Comparison of ENCODE assay signal across 27 mouse cellular contexts in the genomic region with DNA sequence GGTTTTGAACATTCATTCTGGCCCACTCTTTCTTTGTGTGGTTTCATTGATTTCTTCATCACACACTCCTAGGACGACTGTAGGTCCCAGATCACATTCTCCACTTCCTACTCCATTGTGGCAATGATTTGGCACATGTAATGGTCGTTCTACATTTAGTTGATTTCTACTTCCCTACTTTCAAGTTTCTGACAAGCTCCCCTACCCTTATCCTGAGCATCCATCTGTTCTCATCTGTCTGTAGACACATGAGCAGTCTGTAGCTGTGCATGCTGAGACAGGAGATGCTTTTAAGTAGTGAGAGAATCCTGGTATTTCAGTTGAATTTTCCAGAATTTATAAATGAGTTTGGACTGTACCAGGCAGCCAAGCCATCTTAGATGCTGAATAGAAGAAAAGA.
A peak's percentile ranks its signal among the peaks of the same experiment; 100 is the strongest.
DNase-seq lines count a peak whose midpoint lies in the region; ATAC-seq and TF ChIP-seq lines count a peak whose summit lies in the region.
"Had no signal": no experiment of that assay in that cellular context is flagged by ENCODE, and none has a peak within 500 bp of the region (broad histone marks: within the 10 kb centered on the region; RNA-seq: fewer than 3 reads in every experiment).

No protein-coding gene starts in this region.

- ATAC-seq in common myeloid progenitor, adult 5-6 weeks (replicated peaks; ENCODE audit: low read depth, poor library complexity, severe bottlenecking), result 0 out of 2 replicates have a peak, but pooled peaks have one; percentile 11
- no peak for ATAC-seq in midbrain, embryonic 15.5 days (replicated peaks)
- ATAC-seq: activated CD4-positive, CD25-positive, alpha-beta regulatory T cell, adult 4 months; CD4-positive, CD25-positive, alpha-beta regulatory T cell, adult 4 months; forebrain, embryonic 14.5 days; forebrain, embryonic 16.5 days; Patski had no signal

- no peaks in the 10 kb centered on the region for H3K79me2 ChIP-seq in MEL (ENCODE audit: control insufficient read depth, insufficient read depth, low read length, poor library complexity)

- peaks cover 3 to 5% of the 10 kb centered on the region in 2 experiments; a peak in 2 of 4 replicates for H3K4me1 ChIP-seq in MEL (ENCODE audit: control insufficient read depth in 1 of 2, insufficient read depth in 2 of 2, low read length in 2 of 2)
- no peaks in the 10 kb centered on the region for H3K4me1 ChIP-seq in hindbrain, embryonic 10.5 days (replicated peaks)
- no peaks in the 10 kb centered on the region for H3K4me1 ChIP-seq in midbrain, embryonic 15.5 days
- H3K4me1 ChIP-seq: embryonic facial prominence, embryonic 13.5 days; embryonic facial prominence, embryonic 15.5 days; forebrain, embryonic 10.5 days; forebrain, embryonic 12.5 days had no signal

- no peak overlapping the region for H3K4me2 ChIP-seq in midbrain, embryonic 15.5 days
- H3K4me2 ChIP-seq: embryonic facial prominence, embryonic 13.5 days; embryonic facial prominence, embryonic 15.5 days; forebrain, embryonic 12.5 days had no signal

- no peaks in the 10 kb centered on the region for H3K9me3 ChIP-seq in MEL (replicated peaks; ENCODE audit: insufficient read depth, low read length)
- no peaks in the 10 kb centered on the region for H3K9me3 ChIP-seq in hindbrain, embryonic 10.5 days
- H3K9me3 ChIP-seq in midbrain, embryonic 15.5 days, result no peaks in the 10 kb centered on the region
- H3K9me3 ChIP-seq: embryonic facial prominence, embryonic 13.5 days; embryonic facial prominence, embryonic 15.5 days; forebrain, embryonic 10.5 days; forebrain, embryonic 12.5 days; G1E had no signal

- H3K27me3 ChIP-seq in MEL (ENCODE audit: control insufficient read depth in 1 of 2, insufficient read depth in 2 of 2, low read length in 2 of 2), result no peaks in the 10 kb centered on the region
- H3K27me3 ChIP-seq in hindbrain, embryonic 10.5 days (ENCODE audit: insufficient read depth, poor library complexity, severe bottlenecking), result no peaks in the 10 kb centered on the region
- no peaks in the 10 kb centered on the region for H3K27me3 ChIP-seq in midbrain, embryonic 15.5 days (replicated peaks)
- H3K27me3 ChIP-seq: CH12.LX; embryonic facial prominence, embryonic 13.5 days; embryonic facial prominence, embryonic 15.5 days; forebrain, embryonic 12.5 days had no signal

- 77% methylated on average over 2 of the region's 2 CpGs for WGBS in hindbrain, embryonic 10.5 days
- 70% methylated on average over 2 of the region's 2 CpGs for WGBS in midbrain, embryonic 15.5 days

- peak; percentile 77 for TF ChIP-seq EP300 in MEL (IDR thresholded peaks at IDR 0.05; ENCODE audit: low read depth in 1 of 2, low read length in 2 of 2)

- TF ChIP-seq POLR2A in MEL (IDR thresholded peaks at IDR 0.05; ENCODE audit: control insufficient read depth in 1 of 2, insufficient read depth in 1 of 2, low read depth in 1 of 2, low read length in 2 of 2, poor library complexity in 1 of 2), result no peak

- TF ChIP-seq RAD21 in MEL (IDR thresholded peaks at IDR 0.05; ENCODE audit: low read depth, low read length), result no peak

- DNase-seq in MEL (ENCODE audit: low read depth, low spot score), result peak; percentile 84
- DNase-seq in hindbrain, embryonic 10.5 days (ENCODE audit: low spot score), result no peak
- DNase-seq in heart, adult 9 months (ENCODE audit: low spot score in 2 of 2), result no peak
- DNase-seq: adrenal gland, adult 8-10 months; adrenal gland, postnatal 14 days; adrenal gland, postnatal 36 days; B cell, adult 2 months; cerebellum, adult 11-12 months; cerebellum, adult 2 months; cerebellum, adult 9-10 months; cerebellum, postnatal 10 days; cerebellum, postnatal 25 days; embryo, embryonic 11 days had no signal

- H3K27ac ChIP-seq in MEL (ENCODE audit: control insufficient read depth, low read depth, low read length), result no peak overlapping the region
- no peak overlapping the region for H3K27ac ChIP-seq in hindbrain, embryonic 10.5 days
- no peak overlapping the region for H3K27ac ChIP-seq in midbrain, embryonic 15.5 days
- H3K27ac ChIP-seq: embryonic facial prominence, embryonic 13.5 days; embryonic facial prominence, embryonic 15.5 days; forebrain, embryonic 10.5 days; forebrain, embryonic 12.5 days had no signal

- H3K4me3 ChIP-seq in MEL (ENCODE audit: control insufficient read depth in 1 of 2, insufficient read depth in 1 of 2, low read depth in 2 of 2, low read length in 2 of 2), result no peak overlapping the region
- no peak overlapping the region for H3K4me3 ChIP-seq in hindbrain, embryonic 10.5 days
- no peak overlapping the region for H3K4me3 ChIP-seq in midbrain, embryonic 15.5 days
- H3K4me3 ChIP-seq: embryonic facial prominence, embryonic 13.5 days; embryonic facial prominence, embryonic 15.5 days; erythroblast, embryonic 14.5 days; forebrain, embryonic 10.5 days; forebrain, embryonic 12.5 days had no signal

- TF ChIP-seq CTCF in MEL (IDR thresholded peaks at IDR 0.05 in 2 of 3, conservative IDR thresholded peaks at IDR 0.05 in 1 of 3; ENCODE audit: control insufficient read depth in 1 of 3, insufficient read depth in 1 of 3, low read depth in 2 of 3, low read length in 3 of 3, poor library complexity in 1 of 3, severe bottlenecking in 1 of 3), result no peak

- H3K9ac ChIP-seq in MEL (ENCODE audit: control insufficient read depth, low read depth, low read length, poor library complexity, severe bottlenecking), result no peak overlapping the region
- no peak overlapping the region for H3K9ac ChIP-seq in midbrain, embryonic 15.5 days
- H3K9ac ChIP-seq: embryonic facial prominence, embryonic 13.5 days; embryonic facial prominence, embryonic 15.5 days; forebrain, embryonic 12.5 days had no signal

- H3K36me3 ChIP-seq in MEL (ENCODE audit: control insufficient read depth in 1 of 2, insufficient read depth in 2 of 2, low read length in 2 of 2), result peaks cover 0 to 10% of the 10 kb centered on the region in 2 experiments; a peak in 2 of 4 replicates
- H3K36me3 ChIP-seq in hindbrain, embryonic 10.5 days, result no peaks in the 10 kb centered on the region
- no peaks in the 10 kb centered on the region for H3K36me3 ChIP-seq in midbrain, embryonic 15.5 days (replicated peaks)
- H3K36me3 ChIP-seq: embryonic facial prominence, embryonic 13.5 days; embryonic facial prominence, embryonic 15.5 days; forebrain, embryonic 10.5 days; forebrain, embryonic 12.5 days; G1E had no signal

TF ChIP-seq in MEL, 35 proteins besides CTCF, POLR2A, EP300 and RAD21:
- no peak for TF ChIP-seq HCFC1 (IDR thresholded peaks at IDR 0.05; ENCODE audit: low read depth, low read length)
- TF ChIP-seq ETS1 (IDR thresholded peaks at IDR 0.05; ENCODE audit: low read depth, low read length), result peak; percentile 78
- no peak for TF ChIP-seq MYB (IDR thresholded peaks at IDR 0.05; ENCODE audit: low read depth, low read length)
- TF ChIP-seq POLR2AphosphoS2 (IDR thresholded peaks at IDR 0.05; ENCODE audit: low read length), result no peak
- no peak for TF ChIP-seq MAFK (IDR thresholded peaks at IDR 0.05; ENCODE audit: borderline replicate concordance, low read depth, low read length)
- no peak for TF ChIP-seq POLR2AphosphoS5 (IDR thresholded peaks at IDR 0.05; ENCODE audit: borderline replicate concordance, low read depth, low read length)
- peak; percentile 83 for TF ChIP-seq TCF12 (IDR thresholded peaks at IDR 0.05; ENCODE audit: low read depth, low read length)
- no peak for TF ChIP-seq GABPA (IDR thresholded peaks at IDR 0.05; ENCODE audit: low read depth, low read length)
- TF ChIP-seq MAX (IDR thresholded peaks at IDR 0.05; ENCODE audit: low read length), result peak; percentile 30; the same call in 1 of the 2 replicates
- peak; percentile 57; the same call in 1 of the 2 replicates for TF ChIP-seq BHLHE40 (IDR thresholded peaks at IDR 0.05; ENCODE audit: borderline replicate concordance, low read depth, low read length)
- TF ChIP-seq MXI1 (IDR thresholded peaks at IDR 0.05; ENCODE audit: low read depth, low read length), result peak; percentile 45
- no peak for TF ChIP-seq KAT2A (conservative IDR thresholded peaks at IDR 0.05; ENCODE audit: low read depth, low read length)
- TF ChIP-seq UBTF (IDR thresholded peaks at IDR 0.05; ENCODE audit: borderline replicate concordance, insufficient read depth, low read depth, low read length), result no peak
- no peak for TF ChIP-seq MEF2A (IDR thresholded peaks at IDR 0.05; ENCODE audit: extremely low read depth, insufficient replicate concordance, low read depth, low read length, poor library complexity, severe bottlenecking)
- no peak for TF ChIP-seq USF1 (IDR thresholded peaks at IDR 0.05; ENCODE audit: low read depth, low read length)
- TF ChIP-seq MYC (IDR thresholded peaks at IDR 0.05; ENCODE audit: low read depth, low read length), result peak; percentile 55; the same call in 1 of the 2 replicates
- no peak for TF ChIP-seq ZMIZ1 (IDR thresholded peaks at IDR 0.05; ENCODE audit: low read depth, low read length)
- TF ChIP-seq E2F4 (IDR thresholded peaks at IDR 0.05; ENCODE audit: borderline replicate concordance, low read depth, low read length), result no peak
- TF ChIP-seq MAZ (IDR thresholded peaks at IDR 0.05; ENCODE audit: low read depth, low read length), result no peak
- no peak for TF ChIP-seq CHD1 (IDR thresholded peaks at IDR 0.05; ENCODE audit: low read depth, low read length)
- peak; percentile 79 for TF ChIP-seq GATA1 (IDR thresholded peaks at IDR 0.05; ENCODE audit: low read depth, low read length)
- no peak for TF ChIP-seq NRF1 (IDR thresholded peaks at IDR 0.05; ENCODE audit: insufficient read depth, low read depth, low read length, poor library complexity, severe bottlenecking)
- TF ChIP-seq TAL1 (IDR thresholded peaks at IDR 0.05; ENCODE audit: low read length), result peak; percentile 65
- TF ChIP-seq ELF1 (IDR thresholded peaks at IDR 0.05; ENCODE audit: low read depth, low read length), result no peak
- TF ChIP-seq RCOR1 (IDR thresholded peaks at IDR 0.05; ENCODE audit: low read depth, low read length), result peak; percentile 57; the same call in 1 of the 2 replicates
